Mouse (Mus musculus) olfactory bulb, adult 2 months (tissue): ENCODE results near the gene Gm17124.
"Not testable (repeated sequence)": the region's sequence is repeated elsewhere in the genome, so short reads cannot be mapped to it uniquely, and the experiment has no call there.

ENCODE experiments used
- CTCF ChIP-seq: fragments of 200-500 bp; IDR thresholded peaks from 2 replicates; pipeline ENCODE4 v1.5.1; 2012; ENCODE audit warnings: low read depth, mild to moderate bottlenecking, low read length, moderate library complexity; ENCODE audit not compliant: insufficient read depth
- POLR2A ChIP-seq: fragments of 200-500 bp; IDR thresholded peaks from 2 replicates; pipeline ENCODE4 v1.6.1; 2012; ENCODE audit warnings: mild to moderate bottlenecking, low read depth, low read length, moderate library complexity; ENCODE audit not compliant: insufficient read depth

DNA sequence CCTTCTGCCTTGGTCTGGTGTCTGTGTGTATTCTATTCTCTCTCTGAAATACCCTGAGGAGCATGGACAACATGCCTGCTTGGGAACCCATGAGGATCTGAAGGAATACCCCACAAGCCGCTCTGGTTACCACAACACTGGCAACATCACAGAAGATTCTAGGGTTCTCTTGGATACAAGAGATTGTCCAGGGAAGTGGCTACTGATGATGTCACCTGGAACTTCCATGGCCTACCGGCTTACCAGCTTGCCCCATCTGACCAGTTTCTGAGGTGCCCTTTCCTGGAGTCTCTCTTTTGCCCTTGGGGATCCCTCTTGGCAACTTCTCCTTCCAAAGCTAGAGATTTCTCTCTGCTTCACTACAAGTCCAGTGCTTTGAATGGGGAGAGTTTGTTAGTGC, 42.1 kb upstream of the Gm17124 start, which contains the start of gene Gm3633:
- TF ChIP-seq POLR2A, CTCF: not testable (repeated sequence)
